7 mouse cellular contexts compared by ENCODE assay signal in genomic region chr13:97239343-97240180, GRCm38 (mm10). TPM values are rescaled to one million over a fixed set of nuclear protein-coding genes. Genes with fewer than 3 reads are reported as not detected.
DNase-seq lines count a peak whose midpoint lies in the region; ATAC-seq and TF ChIP-seq lines count a peak whose summit lies in the region.

No protein-coding gene starts in this region.

- no peaks in the 10 kb centered on the region for H3K36me3 ChIP-seq in MEL (ENCODE audit: control insufficient read depth in 1 of 2, insufficient read depth in 2 of 2, low read length in 2 of 2)
- peaks cover under 1% of the 10 kb centered on the region for H3K36me3 ChIP-seq in forebrain, embryonic 10.5 days (replicated peaks)
- no peaks in the 10 kb centered on the region for H3K36me3 ChIP-seq in lung, embryonic 15.5 days

- no peak for TF ChIP-seq EP300 in MEL (IDR thresholded peaks at IDR 0.05; ENCODE audit: low read depth in 1 of 2, low read length in 2 of 2)

- peak; percentile 32; the same call in 1 of the 2 replicates for ATAC-seq in lung, embryonic 15.5 days (ENCODE audit: borderline replicate concordance, extremely low read depth, low FRiP score, low TSS enrichment)

- DNase-seq in MEL (ENCODE audit: low read depth, low spot score), result no peak
- DNase-seq in forebrain, embryonic 10.5 days (ENCODE audit: extremely low spot score, low spot score), result no peak
- DNase-seq in heart, postnatal 36 days, result peak; percentile 49 to 64
- DNase-seq in kidney, postnatal 4 days, result peak; percentile 62 to 75
- peak; percentile 79 for DNase-seq in retina, embryonic 14.5 days (ENCODE audit: low spot score)

- intact Hi-C loops in heart, postnatal 36 days (cut with DNase I), result loop anchor here (2.0 to 10.0 kb wide), 8 partner anchors 98 to 1005 kb away; no protein-coding TSS in a partner anchor

- H3K79me2 ChIP-seq in MEL (ENCODE audit: control insufficient read depth, insufficient read depth, low read length, poor library complexity), result no peaks in the 10 kb centered on the region

- peak in 1 of 3 experiments; percentile 5; a peak in 1 of 6 replicates for TF ChIP-seq CTCF in MEL (IDR thresholded peaks at IDR 0.05 in 2 of 3, conservative IDR thresholded peaks at IDR 0.05 in 1 of 3; ENCODE audit: control insufficient read depth in 1 of 3, insufficient read depth in 1 of 3, low read depth in 2 of 3, low read length in 3 of 3, poor library complexity in 1 of 3, severe bottlenecking in 1 of 3)
- no peak for TF ChIP-seq CTCF in bone marrow macrophage, adult 2 months (IDR thresholded peaks at IDR 0.05; ENCODE audit: low read depth, low read length)

- no peak for TF ChIP-seq POLR2A in MEL (IDR thresholded peaks at IDR 0.05; ENCODE audit: control insufficient read depth in 1 of 2, insufficient read depth in 1 of 2, low read depth in 1 of 2, low read length in 2 of 2, poor library complexity in 1 of 2)
- no peak for TF ChIP-seq POLR2A in bone marrow macrophage, adult 2 months (IDR thresholded peaks at IDR 0.05; ENCODE audit: borderline replicate concordance, low read depth, low read length)

- TF ChIP-seq RAD21 in MEL (IDR thresholded peaks at IDR 0.05; ENCODE audit: low read depth, low read length), result no peak

- H3K9me3 ChIP-seq in MEL (replicated peaks; ENCODE audit: insufficient read depth, low read length), result no peaks in the 10 kb centered on the region
- H3K9me3 ChIP-seq in forebrain, embryonic 10.5 days, result no peaks in the 10 kb centered on the region
- H3K9me3 ChIP-seq in lung, embryonic 15.5 days, result no peaks in the 10 kb centered on the region

- no peak overlapping the region for H3K27ac ChIP-seq in MEL (ENCODE audit: control insufficient read depth, low read depth, low read length)
- H3K27ac ChIP-seq in bone marrow macrophage, adult 2 months (ENCODE audit: insufficient read depth, low read depth, low read length), result 0 out of 2 replicates have a peak overlapping the region, but pooled peaks have one; percentile 8
- peak overlapping the region; percentile 99 for H3K27ac ChIP-seq in forebrain, embryonic 10.5 days
- H3K27ac ChIP-seq in lung, embryonic 15.5 days, result peak overlapping the region; percentile 98

- no peaks in the 10 kb centered on the region for H3K27me3 ChIP-seq in MEL (ENCODE audit: control insufficient read depth in 1 of 2, insufficient read depth in 2 of 2, low read length in 2 of 2)
- H3K27me3 ChIP-seq in forebrain, embryonic 10.5 days (ENCODE audit: poor library complexity, severe bottlenecking), result peaks cover 22% of the 10 kb centered on the region
- H3K27me3 ChIP-seq in lung, embryonic 15.5 days, result no peaks in the 10 kb centered on the region

- no peak overlapping the region for H3K4me3 ChIP-seq in MEL (ENCODE audit: control insufficient read depth in 1 of 2, insufficient read depth in 1 of 2, low read depth in 2 of 2, low read length in 2 of 2)
- no peak overlapping the region for H3K4me3 ChIP-seq in bone marrow macrophage, adult 2 months (ENCODE audit: insufficient read depth, low read length)
- peak overlapping the region; percentile 67 for H3K4me3 ChIP-seq in forebrain, embryonic 10.5 days
- peak overlapping the region; percentile 88 for H3K4me3 ChIP-seq in lung, embryonic 15.5 days

- no peak overlapping the region for H3K9ac ChIP-seq in MEL (ENCODE audit: control insufficient read depth, low read depth, low read length, poor library complexity, severe bottlenecking)
- no peak overlapping the region for H3K9ac ChIP-seq in lung, embryonic 15.5 days

- H3K4me2 ChIP-seq in lung, embryonic 15.5 days, result peak overlapping the region; percentile 88

- H3K4me1 ChIP-seq in MEL (ENCODE audit: control insufficient read depth in 1 of 2, insufficient read depth in 2 of 2, low read length in 2 of 2), result no peaks in the 10 kb centered on the region
- peaks cover 9% of the 10 kb centered on the region for H3K4me1 ChIP-seq in bone marrow macrophage, adult 2 months (ENCODE audit: control insufficient read depth, insufficient read depth, low read length)
- peaks cover 82% of the 10 kb centered on the region for H3K4me1 ChIP-seq in forebrain, embryonic 10.5 days
- peaks cover 57% of the 10 kb centered on the region for H3K4me1 ChIP-seq in lung, embryonic 15.5 days

- 5% methylated on average over 23 of the region's 23 CpGs for WGBS in forebrain, embryonic 10.5 days
- WGBS in lung, embryonic 15.5 days, result 4% methylated on average over 23 of the region's 23 CpGs

TF ChIP-seq in MEL, 35 proteins besides CTCF, POLR2A, EP300 and RAD21:
- TF ChIP-seq MYB (IDR thresholded peaks at IDR 0.05; ENCODE audit: low read depth, low read length) (no peak), SMC3 (IDR thresholded peaks at IDR 0.05; ENCODE audit: low read depth, low read length) (peak; percentile 11; the same call in 1 of the 2 replicates)

RNA-seq across cellular contexts. Expression of gene Enc1, which starts 1.3 kb away (rescaled TPM):
- not detected in 2 replicates for total RNA-seq in MEL (2012; rRNA removed)
- polyA plus RNA-seq in MEL (2012; ENCODE audit: insufficient read depth in 1 of 2, insufficient read length in 2 of 2, low read depth in 1 of 2, low replicate concordance in 2 of 2, missing spikeins in 1 of 2), result not detected
- polyA plus RNA-seq in bone marrow macrophage, adult 2 months (2012; ENCODE audit: insufficient read depth, insufficient read length, missing spikeins), result 9.2 and 10.7 TPM in 2 replicates
- 7.8 and 10.0 TPM in 2 replicates for polyA plus RNA-seq in forebrain, embryonic 10.5 days (2016; fragmentation: Nextera tagmentation; extraction: Ambion mirVana)
- 1 to 10 TPM; 4.7 to 8.1 TPM for total RNA-seq in heart, postnatal 36 days (2021)
- polyA plus RNA-seq in lung, embryonic 15.5 days (2015; fragmentation: Nextera tagmentation; extraction: Ambion mirVana), result 11.7 and 12.5 TPM in 2 replicates

RNA-seq across cellular contexts. Expression of gene Hexb, which starts 41.4 kb away (rescaled TPM):
- total RNA-seq in MEL (2012; rRNA removed), result 11.1 and 12.7 TPM in 2 replicates
- 10 to 100 TPM in 1 of 2 experiments, not detected in 1; 15.4 TPM for polyA plus RNA-seq in MEL (2012; ENCODE audit: insufficient read depth in 1 of 2, insufficient read length in 2 of 2, low read depth in 1 of 2, low replicate concordance in 2 of 2, missing spikeins in 1 of 2)
- polyA plus RNA-seq in bone marrow macrophage, adult 2 months (2012; ENCODE audit: insufficient read depth, insufficient read length, missing spikeins), result 312 and 325 TPM in 2 replicates
- polyA plus RNA-seq in forebrain, embryonic 10.5 days (2016; fragmentation: Nextera tagmentation; extraction: Ambion mirVana), result 18.4 and 20.5 TPM in 2 replicates
- 10 to 100 TPM; 24.8 to 28.0 TPM for total RNA-seq in heart, postnatal 36 days (2021)
- polyA plus RNA-seq in lung, embryonic 15.5 days (2015; fragmentation: Nextera tagmentation; extraction: Ambion mirVana), result 32.3 and 34.7 TPM in 2 replicates

Comparison
In these comparisons a context has a peak if more than half of its experiments do, and no peak if none do; other contexts are left out.
1. DNase-seq: peak in heart, postnatal 36 days (2 of 2), kidney, postnatal 4 days (2 of 2) and retina, embryonic 14.5 days (single experiment); none in MEL (single experiment) and forebrain, embryonic 10.5 days (single experiment).
2. H3K4me3 ChIP-seq: peak in forebrain, embryonic 10.5 days (single experiment) and lung, embryonic 15.5 days (single experiment); none in MEL (0 of 2) and bone marrow macrophage, adult 2 months (single experiment).